Mouse (Mus musculus): ENCODE measurements around the gene Muc15.

Gene Muc15

DNA sequence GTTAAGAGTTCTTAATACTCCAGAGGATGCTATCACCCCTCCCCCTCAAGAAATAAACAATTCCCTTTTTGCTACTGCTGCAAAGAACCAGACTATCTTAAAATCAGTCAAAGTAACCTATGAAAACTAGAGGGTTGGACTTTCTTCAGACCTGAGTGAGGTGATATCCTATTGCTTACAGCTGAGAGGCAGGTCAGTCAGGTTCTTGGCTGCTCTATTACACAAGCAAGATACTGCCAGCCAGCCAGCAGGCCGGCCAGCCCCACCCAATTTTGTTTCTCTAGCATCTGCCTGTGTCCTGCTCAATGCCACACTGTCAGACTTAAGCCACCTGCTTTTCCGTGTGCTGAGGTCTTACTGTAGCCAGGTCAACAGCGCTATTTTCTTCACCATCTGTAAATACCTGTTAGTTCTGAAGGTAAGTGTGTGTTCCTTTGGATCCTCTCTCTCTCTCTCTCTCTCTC, at the start of gene Muc15:
TSS of gene Muc15 (plus strand) at position 51 of the 464 bp plus-strand sequence.
- DNase-seq (ENCODE audit: low spot score), result no peak

DNA sequence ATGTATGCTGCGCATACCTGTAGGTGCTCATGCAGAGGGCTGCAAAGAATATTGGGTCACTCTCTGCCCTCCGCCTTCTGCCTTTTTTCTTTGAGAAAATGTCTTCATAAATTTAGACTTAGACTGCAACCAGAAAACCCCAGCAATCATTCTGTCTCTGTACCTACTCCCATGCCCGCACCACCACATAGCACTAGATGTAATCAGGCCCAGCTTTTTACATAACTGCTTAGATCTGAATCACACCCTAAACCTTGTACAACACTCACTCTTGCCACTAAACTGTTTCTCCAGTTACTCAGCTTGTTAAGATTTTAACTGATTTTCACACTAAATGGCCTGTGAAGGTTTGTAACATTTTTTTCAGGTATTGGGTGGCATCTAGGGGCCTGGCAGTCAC, 11.7 kb upstream of the Muc15 start:
- no peak for DNase-seq (ENCODE audit: low spot score)

GRCm38 (mm10) chr2:110710055-110710720, 11.0 kb upstream of the Muc15 start:
- DNase-seq (ENCODE audit: low spot score), result peak; percentile 1

DNA sequence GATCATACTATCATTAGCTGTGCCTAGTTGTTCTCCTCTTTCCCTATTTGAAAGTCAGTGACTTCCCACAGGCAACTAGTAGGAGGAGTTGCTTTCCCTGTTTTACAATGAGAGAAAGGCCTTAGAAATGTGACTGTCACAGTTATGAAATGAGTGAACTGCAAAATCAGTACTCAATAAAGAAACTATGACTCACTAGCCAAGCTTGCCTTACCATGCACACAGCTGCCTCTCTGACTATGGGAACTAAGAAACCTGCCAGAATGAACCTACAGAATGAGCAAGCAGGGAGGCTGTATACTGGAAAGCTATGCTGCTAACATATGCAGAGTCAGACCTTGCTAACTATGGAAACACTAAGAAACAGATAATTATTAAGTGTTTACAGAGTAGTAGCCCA, 2.1 kb upstream of the Muc15 start:
- DNase-seq (ENCODE audit: low spot score), result no peak

- DNase-seq (ENCODE audit: low spot score), result no peak
These were observed 1.1 kb downstream of the Muc15 start for GRCm38 (mm10) chr2:110722208-110722607.

DNA sequence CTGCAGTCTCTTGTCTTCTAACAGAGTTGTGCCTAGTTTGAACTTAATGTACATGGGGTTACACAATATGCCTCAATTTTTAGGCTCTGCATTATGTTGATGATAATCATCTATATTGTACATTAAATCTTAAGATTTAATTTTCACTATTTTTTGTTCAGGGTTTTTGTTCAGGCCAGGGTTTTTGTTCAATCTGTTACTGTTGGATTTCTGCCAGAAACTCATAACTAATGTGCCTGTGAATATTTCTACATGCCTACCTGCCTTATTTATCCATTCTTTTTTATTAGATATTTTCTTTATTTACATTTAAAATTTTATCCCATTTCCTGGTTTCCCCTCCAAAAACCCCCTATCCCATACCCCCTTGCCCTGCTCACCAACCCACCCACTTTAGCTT, 5.0 kb downstream of the Muc15 start:
- DNase-seq (ENCODE audit: low spot score), result no peak

DNA sequence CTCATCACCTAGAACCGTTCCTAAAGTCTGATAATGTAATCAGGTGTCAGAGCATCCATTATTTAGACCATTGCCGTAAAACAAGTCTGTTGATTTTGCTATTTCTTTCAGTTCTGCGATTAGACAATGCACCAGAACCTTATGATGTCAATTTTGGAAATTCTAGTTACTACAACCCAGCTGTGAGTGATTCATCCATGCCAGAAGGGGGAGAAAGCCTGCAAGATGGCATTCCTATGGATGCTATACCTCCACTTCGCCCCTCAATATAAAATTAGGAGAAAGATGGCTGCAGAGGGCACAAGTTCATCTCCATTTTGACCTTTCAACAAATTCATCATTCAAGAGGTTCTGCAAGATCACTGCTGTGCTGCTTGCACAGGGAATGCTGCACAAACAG, 16.1 kb downstream of the Muc15 start:
- DNase-seq (ENCODE audit: low spot score), result no peak

DNA sequence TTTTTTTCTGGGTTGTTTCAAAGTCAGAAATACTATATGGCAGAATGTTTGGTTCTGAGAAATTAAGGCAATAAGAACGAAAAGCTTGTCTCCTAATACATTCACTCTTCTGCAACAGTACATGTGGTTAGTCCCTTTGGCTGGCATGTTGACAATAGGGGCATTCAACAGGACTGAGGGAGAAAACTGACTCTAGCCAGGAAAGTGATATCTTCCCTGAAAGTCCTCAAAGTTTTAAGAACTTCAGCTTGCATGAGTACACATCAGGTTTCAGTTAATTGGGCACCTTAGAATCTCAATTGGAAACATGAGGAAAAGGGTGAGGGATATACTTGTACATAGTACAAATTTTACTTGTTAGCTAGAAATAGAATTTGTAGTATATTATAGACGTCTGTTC, 16.8 kb downstream of the Muc15 start:
- no peak for DNase-seq (ENCODE audit: low spot score)

DNA sequence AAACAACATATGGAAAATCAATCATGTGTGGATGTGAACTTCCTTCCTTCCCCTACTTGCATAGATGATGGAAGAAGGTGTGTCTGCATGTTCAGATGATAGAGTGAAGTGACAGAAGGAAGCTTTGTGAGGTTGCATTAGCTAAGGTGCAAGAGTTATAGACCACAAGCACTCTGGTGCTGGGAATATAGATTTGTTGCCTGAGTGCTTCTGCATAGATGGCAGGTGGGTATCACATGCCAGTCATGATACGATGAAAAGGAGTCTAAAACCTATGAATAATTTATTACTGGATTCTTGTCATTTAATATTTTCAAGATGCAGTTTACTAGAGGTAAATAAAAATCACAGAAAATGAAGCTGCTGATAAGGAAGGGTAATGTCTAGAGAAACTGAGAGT, 18.6 kb downstream of the Muc15 start:
- DNase-seq (ENCODE audit: low spot score), result no peak

- DNase-seq (ENCODE audit: low spot score), result no peak
These were observed 19.4 kb downstream of the Muc15 start for GRCm38 (mm10) chr2:110740493-110740892.

GRCm38 (mm10) chr2:110757556-110757955, 36.4 kb downstream of the Muc15 start:
- no peak for DNase-seq (ENCODE audit: low spot score)

DNA sequence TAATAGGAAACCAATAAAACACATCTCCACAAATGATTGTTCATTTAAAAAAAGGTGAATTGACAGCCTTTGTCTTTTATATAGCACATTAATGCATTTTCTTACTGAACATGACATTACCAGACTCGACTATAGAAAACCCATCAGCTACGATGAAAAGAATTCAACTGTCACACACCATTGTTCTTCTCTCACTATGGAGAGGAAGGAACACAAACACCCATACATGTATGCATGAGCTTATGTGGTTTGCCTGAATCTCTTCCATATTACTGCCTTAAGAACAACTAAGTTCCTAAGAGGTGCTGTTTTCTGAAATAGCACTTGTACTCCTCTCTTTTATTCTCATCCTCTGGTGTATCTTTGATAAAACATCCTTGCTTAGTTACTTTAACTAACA, 38.3 kb downstream of the Muc15 start:
- DNase-seq (ENCODE audit: low spot score), result no peak

DNA sequence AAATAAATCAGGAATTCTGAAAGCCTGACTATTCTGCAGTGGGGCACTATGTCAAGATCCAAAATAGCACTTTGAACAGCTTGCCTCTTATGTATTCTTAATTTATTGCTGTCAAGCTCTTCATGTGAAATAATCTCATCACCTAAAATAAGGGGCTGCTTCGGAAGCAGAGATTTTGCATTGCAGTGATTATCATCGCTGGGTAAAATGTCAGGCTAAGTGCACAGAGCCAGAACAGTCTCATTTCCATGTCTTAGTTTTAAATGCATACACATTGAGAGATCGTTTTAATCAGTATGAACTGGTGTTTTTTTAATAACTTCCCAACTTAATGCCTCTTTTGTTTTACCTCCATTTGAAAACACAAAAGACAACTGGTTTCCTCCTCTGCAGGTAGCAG, 66.3 kb downstream of the Muc15 start:
- DNase-seq (ENCODE audit: low spot score), result no peak
